Mouse (Mus musculus) forebrain, embryonic 15.5 days (tissue): ENCODE measurements around the gene Bpifa1. TPM values are rescaled to one million over a fixed set of nuclear protein-coding genes. Genes with fewer than 3 reads are reported as not detected.
"Not testable (repeated sequence)": the region's sequence is repeated elsewhere in the genome, so short reads cannot be mapped to it uniquely, and the experiment has no call there.

ENCODE experiments used
- ATAC-seq: fragments of 200-750 bp; cut with Nextera tagmentation; replicated peaks from 2 replicates; pipeline ENCODE4 v1.8.0; 2017; ENCODE audit warnings: mild to moderate bottlenecking, moderate TSS enrichment, moderate library complexity
- H3K27ac ChIP-seq: fragments of 300-500 bp; sonication (generic); replicated peaks from 2 replicates; pipeline ENCODE4 v1.5.1; 2015; ENCODE audit warnings: mild to moderate bottlenecking, inconsistent platforms
- H3K27me3 ChIP-seq: fragments of 300-500 bp; sonication (generic); 2 replicates; pipeline ENCODE4 v1.6.1; 2015; ENCODE audit warnings: inconsistent platforms
- H3K36me3 ChIP-seq: fragments of 300-500 bp; sonication (generic); 2 replicates; pipeline ENCODE4 v1.6.1; 2015; ENCODE audit warnings: mild to moderate bottlenecking, inconsistent platforms
- H3K4me1 ChIP-seq: fragments of 300-500 bp; sonication (generic); 2 replicates; pipeline ENCODE4 v1.6.1; 2015; ENCODE audit warnings: inconsistent platforms
- H3K4me2 ChIP-seq: fragments of 300-500 bp; sonication (generic); replicated peaks from 2 replicates; pipeline ENCODE4 v1.6.1; 2015; ENCODE audit warnings: mild to moderate bottlenecking, inconsistent platforms
- H3K4me3 ChIP-seq: fragments of 300-500 bp; sonication (generic); 2 replicates; pipeline ENCODE4 v1.5.1; 2015; ENCODE audit warnings: mild to moderate bottlenecking, inconsistent platforms
- H3K9ac ChIP-seq: fragments of 300-500 bp; sonication (generic); replicated peaks from 2 replicates; pipeline ENCODE4 v1.6.1; 2015; ENCODE audit warnings: mild to moderate bottlenecking, inconsistent platforms
- H3K9me3 ChIP-seq: fragments of 300-500 bp; sonication (generic); 2 replicates; pipeline ENCODE4 v1.6.1; 2016; ENCODE audit warnings: inconsistent platforms
- WGBS: fragments of 180-500 bp; shearing (Covaris S2); methylation state at CpG from one replicate; pipeline ENCODE4 v1.1.7; 2015; ENCODE audit warnings: mixed read lengths; 5-methylcytosine and 5-hydroxymethylcytosine counted together
- polyA plus RNA-seq: library from polyadenylated mRNA; unstranded; fragments of >200 nt; fragmentation: Nextera tagmentation; extraction: Ambion mirVana; gene quantifications from 2 replicates; pipeline ENCODE4 v1.2.1, GENCODE M21; 2015

Bpifa1 gene
- polyA plus RNA-seq = not detected in 2 replicates

DNA sequence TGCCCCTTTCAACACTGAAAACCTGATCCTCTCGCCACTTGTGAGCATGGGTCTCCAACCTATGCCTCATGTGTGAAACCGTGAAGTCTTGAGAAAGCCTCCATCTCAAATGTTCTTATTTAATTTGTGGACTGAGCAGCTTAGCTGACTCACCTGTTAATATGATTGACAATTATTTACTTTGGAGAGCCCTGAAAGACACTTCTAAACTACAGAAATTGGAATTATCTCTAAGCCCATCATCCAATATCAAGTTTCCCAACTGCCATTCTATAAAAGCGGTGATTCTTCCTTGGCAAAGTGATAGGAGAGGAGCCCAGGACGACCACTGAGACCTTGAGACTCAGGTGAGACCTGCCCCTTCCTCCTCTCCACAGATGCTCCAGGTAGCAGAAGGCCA is at the start of gene Bpifa1:
Gene Bpifa1, plus strand, starts transcription at position 301 of the 400 bp plus-strand sequence.
- Histone ChIP-seq H3K4me3 (no peak within 1 kb of the TSS), H3K9me3 (no peaks in the 10 kb centered on the region)
- ATAC-seq = no peak

DNA sequence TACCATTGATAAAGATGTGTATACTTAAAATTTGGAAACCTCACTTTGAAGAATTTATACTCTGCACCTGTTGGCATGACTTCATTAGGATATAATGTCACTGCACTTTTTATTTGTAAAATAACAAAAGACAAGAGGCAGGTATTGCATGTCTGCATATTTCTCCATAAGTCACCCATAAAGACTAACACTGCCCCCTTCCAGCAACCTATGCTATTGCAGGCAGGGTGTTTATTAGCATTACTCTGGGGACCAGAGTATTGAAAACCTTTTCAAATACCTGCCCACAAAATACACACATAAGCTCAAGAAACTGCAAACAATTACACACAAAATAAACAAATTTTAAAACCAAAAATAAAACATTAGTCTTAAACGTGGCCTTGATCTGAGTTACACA is 44.9 kb upstream of the Bpifa1 start:
- H3K27me3 ChIP-seq = no peaks in the 10 kb centered on the region
- H3K4me2 ChIP-seq = no peak overlapping the region
- no peaks in the 10 kb centered on the region for H3K36me3 ChIP-seq
- ATAC-seq = no peak
- H3K4me3 ChIP-seq = no peak overlapping the region
- H3K4me1 ChIP-seq = no peaks in the 10 kb centered on the region
- no peaks in the 10 kb centered on the region for H3K9me3 ChIP-seq
- H3K27ac ChIP-seq = no peak overlapping the region
- WGBS = 36% methylated on average over 1 of the region's 1 CpGs
- H3K9ac ChIP-seq = no peak overlapping the region

More for the DNA sequence above, at the start of gene Bpifa1:
- Histone ChIP-seq H3K4me2 (no peak within 1 kb of the TSS), H3K27me3 (no peaks in the 10 kb centered on the region), H3K9ac (no peak within 1 kb of the TSS), H3K36me3 (no peaks in the 10 kb centered on the region), H3K4me1 (peaks cover 3% of the 10 kb centered on the region; the same call in 1 of the 2 replicates), H3K27ac (no peak within 1 kb of the TSS)
- WGBS = 83% methylated on average over 4 of the region's 4 CpGs

DNA sequence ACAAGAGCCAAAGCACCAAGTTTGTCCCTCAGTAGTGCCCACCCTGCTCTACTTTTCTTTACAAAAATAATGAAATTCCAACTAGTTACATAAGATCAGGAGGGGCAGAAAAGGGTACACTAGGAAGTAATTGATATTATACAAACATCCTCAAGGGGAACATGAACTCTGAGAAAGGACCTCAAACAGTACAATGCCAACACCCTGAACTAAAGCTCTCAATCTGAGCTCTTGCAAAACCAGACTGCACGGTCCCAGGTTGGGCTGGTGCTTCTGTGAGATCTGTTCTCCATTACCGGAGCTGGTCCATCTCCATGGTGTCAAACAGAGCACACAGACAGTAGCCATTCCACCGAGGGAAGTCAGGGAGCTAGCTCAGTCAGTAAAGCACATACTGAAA is 25.3 kb upstream of the Bpifa1 start:
- ATAC-seq = no peak

DNA sequence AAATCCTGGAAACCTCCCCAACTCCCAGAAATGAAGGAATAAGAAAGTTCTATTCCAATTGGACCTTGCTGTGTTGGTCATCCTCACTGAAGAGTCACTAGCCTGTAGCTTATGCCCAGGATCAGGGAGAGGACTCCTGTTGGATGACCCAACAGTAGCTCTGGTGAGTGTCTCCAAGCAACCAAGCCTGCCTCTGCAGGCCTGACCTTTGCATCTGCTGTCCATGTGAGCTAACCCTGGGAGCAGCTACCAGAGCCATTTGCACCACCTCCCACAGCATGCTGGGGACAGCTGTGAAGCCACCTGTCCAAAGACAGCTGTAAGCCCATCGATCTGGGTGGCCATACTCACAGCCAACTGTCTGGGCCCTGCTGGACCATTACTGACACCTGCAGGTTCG is 12.6 kb upstream of the Bpifa1 start, which contains the start of gene Bpifa3:
Gene Bpifa3, plus strand, starts transcription at position 217 of the 400 bp plus-strand sequence.
- H3K4me1 ChIP-seq = no peaks in the 10 kb centered on the region
- H3K27ac ChIP-seq = no peak within 1 kb of the TSS
- H3K4me3 ChIP-seq = no peak within 1 kb of the TSS
- no peaks in the 10 kb centered on the region for H3K27me3 ChIP-seq
- H3K9ac ChIP-seq = no peak within 1 kb of the TSS
- no peaks in the 10 kb centered on the region for H3K9me3 ChIP-seq
- 67% methylated on average over 2 of the region's 2 CpGs for WGBS
- H3K4me2 ChIP-seq = no peak within 1 kb of the TSS
- no peak for ATAC-seq
- H3K36me3 ChIP-seq = no peaks in the 10 kb centered on the region

More for the DNA sequence above, 25.3 kb upstream of the Bpifa1 start:
- no peaks in the 10 kb centered on the region for H3K4me1 ChIP-seq
- H3K27ac ChIP-seq = no peak overlapping the region
- H3K9ac ChIP-seq = no peak overlapping the region
- H3K9me3 ChIP-seq = no peaks in the 10 kb centered on the region
- 86% methylated on average over 3 of the region's 3 CpGs for WGBS
- no peaks in the 10 kb centered on the region for H3K36me3 ChIP-seq
- H3K4me3 ChIP-seq = no peak overlapping the region
- no peak overlapping the region for H3K4me2 ChIP-seq
- H3K27me3 ChIP-seq = no peaks in the 10 kb centered on the region

DNA sequence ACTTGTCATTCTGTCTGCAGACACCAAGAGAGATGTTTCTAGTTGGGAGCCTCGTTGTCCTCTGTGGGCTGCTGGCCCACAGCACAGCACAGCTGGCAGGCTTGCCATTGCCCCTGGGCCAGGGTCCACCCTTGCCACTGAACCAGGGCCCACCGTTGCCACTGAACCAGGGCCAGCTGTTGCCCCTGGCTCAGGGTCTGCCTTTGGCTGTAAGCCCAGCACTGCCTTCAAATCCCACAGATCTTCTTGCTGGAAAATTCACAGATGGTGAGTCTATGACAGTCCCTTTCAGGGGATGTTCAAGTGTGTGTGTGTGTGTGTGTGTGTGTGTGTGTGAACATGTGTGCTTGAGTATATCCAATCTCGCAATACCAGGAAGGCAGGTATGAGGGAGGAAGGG is 1.1 kb downstream of the Bpifa1 start:
- H3K9me3 ChIP-seq = no peaks in the 10 kb centered on the region
- H3K4me2 ChIP-seq = no peak overlapping the region
- H3K36me3 ChIP-seq = no peaks in the 10 kb centered on the region
- 55% methylated on average over 3 of the region's 3 CpGs for WGBS
- no peak overlapping the region for H3K27ac ChIP-seq
- no peak overlapping the region for H3K9ac ChIP-seq
- peaks cover 3% of the 10 kb centered on the region; the same call in 1 of the 2 replicates for H3K4me1 ChIP-seq
- H3K27me3 ChIP-seq = no peaks in the 10 kb centered on the region
- ATAC-seq = no peak
- H3K4me3 ChIP-seq = no peak overlapping the region

DNA sequence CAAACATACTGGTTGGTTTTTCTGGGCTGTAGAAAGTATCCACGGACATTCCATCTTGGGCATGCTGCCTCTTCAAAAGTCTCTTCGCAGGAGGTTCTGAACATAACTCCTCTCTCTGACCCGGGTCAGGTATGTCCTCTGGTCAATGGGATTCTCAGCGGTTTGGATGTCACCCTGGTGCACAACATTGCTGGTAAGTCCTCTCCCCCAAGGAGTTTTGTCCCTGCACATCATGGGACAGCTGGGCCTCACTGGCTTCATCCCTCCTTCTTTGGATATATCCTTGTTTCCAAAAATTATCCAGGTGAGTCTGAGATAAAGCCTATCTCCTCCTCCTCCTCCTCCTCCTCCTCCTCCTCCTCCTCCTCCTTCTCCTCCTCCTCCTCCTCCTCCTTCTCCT is 4.8 kb downstream of the Bpifa1 start:
- Histone ChIP-seq H3K4me2 (no peak overlapping the region), H3K4me3 (no peak overlapping the region), H3K27ac (no peak overlapping the region), H3K27me3 (no peaks in the 10 kb centered on the region), H3K9me3 (no peaks in the 10 kb centered on the region), H3K9ac (no peak overlapping the region), H3K4me1 (peaks cover 3% of the 10 kb centered on the region; the same call in 1 of the 2 replicates), H3K36me3 (no peaks in the 10 kb centered on the region)
- ATAC-seq = no peak
- 87% methylated on average over 4 of the region's 4 CpGs for WGBS

DNA sequence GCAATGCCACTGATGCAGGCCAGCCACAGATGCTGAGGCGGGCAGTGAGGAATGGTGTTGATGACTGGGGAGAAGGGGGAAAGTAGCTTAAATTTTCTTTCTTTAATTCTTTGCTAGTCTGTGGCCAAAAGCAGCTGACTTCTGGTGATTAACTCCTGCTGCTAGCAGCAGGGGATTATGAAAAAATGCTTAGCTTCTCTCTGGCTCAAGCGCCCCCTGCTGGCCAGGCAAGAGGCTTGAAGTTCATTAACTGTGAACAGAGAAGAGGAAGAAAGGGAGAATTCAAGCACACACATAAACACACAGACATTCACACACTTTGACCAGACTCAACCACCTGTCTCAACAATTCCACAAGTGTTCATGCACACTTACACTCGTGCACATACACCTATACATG is 15.8 kb downstream of the Bpifa1 start:
- WGBS = 38% methylated on average over 3 of the region's 3 CpGs
- Histone ChIP-seq H3K9me3 (no peaks in the 10 kb centered on the region), H3K27me3 (no peaks in the 10 kb centered on the region)

DNA sequence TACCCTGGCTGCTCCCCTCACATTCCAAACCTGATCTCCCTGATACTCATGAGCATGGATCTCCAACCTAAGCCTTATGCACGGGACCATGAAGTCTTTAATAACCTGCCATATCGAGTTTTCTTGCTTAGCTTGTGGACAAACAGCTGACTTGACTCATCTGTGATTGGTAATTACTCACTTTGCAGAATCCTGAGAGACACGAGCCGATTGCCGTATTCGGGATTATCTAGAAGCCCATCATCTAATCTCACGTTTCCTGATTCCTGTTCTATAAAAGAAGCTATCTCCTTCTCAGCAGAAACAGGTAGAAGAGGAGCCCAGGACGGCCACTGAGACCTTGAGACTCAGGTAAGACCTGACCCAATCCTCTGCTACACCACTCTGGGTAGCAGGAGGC is 19.6 kb downstream of the Bpifa1 start, which contains the start of gene Bpifa5:
Gene Bpifa5, plus strand, starts transcription at position 301 of the 400 bp plus-strand sequence.
- no peak within 1 kb of the TSS for H3K4me3 ChIP-seq
- H3K27me3 ChIP-seq = no peaks in the 10 kb centered on the region
- no peaks in the 10 kb centered on the region for H3K36me3 ChIP-seq
- H3K27ac ChIP-seq = no peak within 1 kb of the TSS
- no peaks in the 10 kb centered on the region for H3K9me3 ChIP-seq
- no peak within 1 kb of the TSS for H3K4me2 ChIP-seq
- ATAC-seq = no peak
- 83% methylated on average over 8 of the region's 8 CpGs for whole genome bisulfite sequencing
- no peaks in the 10 kb centered on the region for H3K4me1 ChIP-seq
- H3K9ac ChIP-seq = no peak within 1 kb of the TSS

More for the DNA sequence above, 15.8 kb downstream of the Bpifa1 start:
- Histone ChIP-seq H3K4me3 (no peak overlapping the region), H3K9ac (no peak overlapping the region), H3K4me1 (no peaks in the 10 kb centered on the region), H3K36me3 (no peaks in the 10 kb centered on the region), H3K4me2 (no peak overlapping the region), H3K27ac (no peak overlapping the region)
- ATAC-seq = no peak

DNA sequence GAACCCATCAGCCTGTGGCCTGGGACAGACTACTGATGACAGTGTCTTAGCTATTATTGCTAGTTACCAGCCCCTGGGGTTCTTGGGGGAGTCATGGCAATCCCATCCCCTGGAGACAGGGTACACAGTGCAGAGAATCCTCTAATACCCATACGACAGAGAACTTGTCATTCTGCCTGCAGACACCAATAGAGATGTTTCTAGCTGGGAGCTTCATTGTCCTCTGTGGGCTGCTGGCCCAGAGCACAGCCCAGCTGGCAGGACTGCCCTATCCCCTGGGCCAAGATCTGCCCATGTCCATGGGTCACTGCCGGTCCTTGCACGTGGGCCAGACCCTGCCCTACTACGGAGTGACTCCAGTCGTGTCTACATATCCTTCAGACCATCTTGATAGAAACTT is 20.6 kb downstream of the Bpifa1 start:
- no peaks in the 10 kb centered on the region for H3K9me3 ChIP-seq
- H3K27me3 ChIP-seq = no peaks in the 10 kb centered on the region
- H3K4me2 ChIP-seq = no peak overlapping the region
- H3K9ac ChIP-seq = no peak overlapping the region
- WGBS = 89% methylated on average over 5 of the region's 5 CpGs
- no peak overlapping the region for H3K4me3 ChIP-seq
- H3K27ac ChIP-seq = no peak overlapping the region
- H3K36me3 ChIP-seq = no peaks in the 10 kb centered on the region
- no peaks in the 10 kb centered on the region for H3K4me1 ChIP-seq
- ATAC-seq = no peak

DNA sequence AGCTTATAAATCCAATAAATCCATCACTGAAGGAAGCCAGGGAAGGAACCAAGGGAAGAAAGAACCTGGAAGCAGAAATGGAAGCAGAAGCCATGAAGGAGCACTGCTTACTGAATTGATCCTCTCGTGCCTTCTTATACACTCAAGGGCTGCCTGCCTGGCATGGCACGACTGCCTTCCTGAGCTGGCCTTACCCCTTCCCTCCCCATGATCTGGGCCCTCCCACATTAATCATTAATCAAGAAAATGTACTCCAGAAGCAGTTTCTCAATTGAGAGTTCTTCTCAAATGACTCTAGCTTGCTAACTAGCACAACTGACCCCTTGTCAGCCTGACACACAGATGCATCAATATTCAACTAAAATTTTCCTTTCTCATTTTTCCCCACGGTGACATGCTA is 26.5 kb downstream of the Bpifa1 start:
- Histone ChIP-seq H3K27ac (no peak overlapping the region), H3K36me3 (no peaks in the 10 kb centered on the region), H3K4me1 (no peaks in the 10 kb centered on the region), H3K9ac (no peak overlapping the region), H3K27me3 (no peaks in the 10 kb centered on the region), H3K4me2 (no peak overlapping the region), H3K4me3 (no peak overlapping the region), H3K9me3 (no peaks in the 10 kb centered on the region)
- ATAC-seq = no peak
- 84% methylated on average over 3 of the region's 3 CpGs for WGBS

DNA sequence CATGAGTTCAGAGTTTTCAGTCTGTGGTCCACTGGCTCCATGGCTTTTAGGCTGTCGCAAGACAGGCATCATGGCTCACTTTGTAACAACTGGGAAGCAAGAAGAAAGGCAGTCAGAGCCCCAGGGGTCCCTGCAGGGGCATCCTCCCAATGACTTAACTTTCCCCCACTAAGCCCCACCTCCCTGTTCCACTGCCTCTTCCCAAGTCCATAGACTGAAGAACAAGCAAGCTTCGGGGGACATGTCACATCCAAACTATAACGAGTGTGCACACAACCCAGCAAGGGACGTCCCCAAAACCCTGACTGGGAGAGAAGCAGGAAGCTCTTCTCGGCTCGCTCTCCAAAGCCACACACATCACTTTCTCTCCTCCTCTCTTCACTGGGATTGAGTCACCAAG is 28.9 kb downstream of the Bpifa1 start:
- Histone ChIP-seq H3K36me3 (no peaks in the 10 kb centered on the region), H3K27ac (no peak overlapping the region), H3K4me1 (no peaks in the 10 kb centered on the region), H3K9me3 (no peaks in the 10 kb centered on the region), H3K9ac (no peak overlapping the region), H3K27me3 (no peaks in the 10 kb centered on the region), H3K4me3 (no peak overlapping the region), H3K4me2 (no peak overlapping the region)
- 75% methylated on average over 6 of the region's 6 CpGs for WGBS
- no peak for ATAC-seq

DNA sequence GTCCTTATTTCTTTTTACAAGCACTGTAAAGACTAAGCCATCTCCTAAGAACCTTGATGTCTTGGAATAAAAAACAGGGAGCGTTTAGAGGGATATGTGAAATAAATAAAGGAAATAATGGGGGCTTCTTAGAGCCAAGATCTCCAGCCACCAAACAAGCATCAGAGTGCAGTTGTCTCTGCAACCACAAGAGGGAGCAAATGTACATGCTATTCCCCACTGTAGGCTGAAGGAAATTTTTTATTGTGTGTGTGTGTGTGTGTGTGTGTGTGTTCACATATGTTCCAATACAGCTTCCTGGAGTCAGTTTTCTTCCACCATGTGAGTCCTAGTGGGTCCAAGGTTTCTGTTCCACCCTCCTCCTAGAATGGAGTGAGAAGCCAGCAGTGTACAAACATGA is 30.6 kb downstream of the Bpifa1 start:
- no peak for ATAC-seq
- Histone ChIP-seq H3K4me3 (no peak overlapping the region), H3K27ac (no peak overlapping the region), H3K4me1 (no peaks in the 10 kb centered on the region), H3K9ac (no peak overlapping the region), H3K36me3 (no peaks in the 10 kb centered on the region), H3K4me2 (no peak overlapping the region), H3K9me3 (no peaks in the 10 kb centered on the region), H3K27me3 (no peaks in the 10 kb centered on the region)
- 46% methylated on average over 1 of the region's 1 CpGs for WGBS

DNA sequence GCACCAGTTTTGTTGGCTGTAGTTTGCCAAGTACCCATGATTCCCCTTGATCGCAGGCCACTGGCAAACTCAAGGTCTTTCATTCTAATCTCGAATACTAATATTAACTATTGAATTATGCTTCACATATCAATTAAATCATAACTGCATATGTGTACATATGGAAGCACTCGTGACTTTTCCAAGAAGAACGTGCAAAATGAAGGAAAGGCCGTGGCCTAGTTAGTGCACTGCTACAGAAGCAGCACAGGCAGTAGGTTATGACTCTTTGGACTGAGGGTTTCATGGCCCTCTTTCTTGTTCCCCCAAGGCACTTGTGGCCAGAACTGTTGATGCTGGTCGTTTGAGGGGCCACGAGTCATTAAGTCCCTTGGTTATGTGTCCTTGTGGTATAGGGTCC is 39.2 kb downstream of the Bpifa1 start:
- H3K4me2 ChIP-seq, H3K9ac ChIP-seq, ATAC-seq, H3K9me3 ChIP-seq, H3K36me3 ChIP-seq, H3K4me1 ChIP-seq, H3K4me3 ChIP-seq, H3K27ac ChIP-seq, H3K27me3 ChIP-seq: not testable (repeated sequence)
- 90% methylated on average over 7 of the region's 7 CpGs for WGBS
